In genomic region chr1:161038004-161038403, GRCm38 (mm10) we compare ENCODE assay signal across 8 mouse cellular contexts. TPM values are rescaled to one million over a fixed set of nuclear protein-coding genes. Genes with fewer than 3 reads are reported as not detected.
DNase-seq lines count a peak whose midpoint lies in the region; ATAC-seq and TF ChIP-seq lines count a peak whose summit lies in the region.

No protein-coding gene starts in this region.

- H3K36me3 ChIP-seq in hindbrain, embryonic 10.5 days: peaks cover 56% of the 10 kb centered on the region
- no peaks in the 10 kb centered on the region for H3K36me3 ChIP-seq in hindbrain, embryonic 11.5 days (ENCODE audit: control insufficient read depth, insufficient read depth, low read length)
- H3K36me3 ChIP-seq in hindbrain, postnatal 0 days (ENCODE audit: insufficient read depth, low read length): peaks cover 16% of the 10 kb centered on the region; the same call in 1 of the 2 replicates
- peaks cover 16% of the 10 kb centered on the region for H3K36me3 ChIP-seq in midbrain, embryonic 16.5 days (ENCODE audit: control insufficient read depth, insufficient read depth, low read length)

- peak overlapping the region; percentile 87 for H3K4me3 ChIP-seq in hindbrain, embryonic 10.5 days
- H3K4me3 ChIP-seq in hindbrain, embryonic 11.5 days (ENCODE audit: low read depth, low read length): no peak overlapping the region
- peak overlapping the region; percentile 94; the same call in 1 of the 2 replicates for H3K4me3 ChIP-seq in hindbrain, postnatal 0 days (ENCODE audit: low read length)
- H3K4me3 ChIP-seq in midbrain, embryonic 16.5 days (ENCODE audit: low read depth, low read length): peak overlapping the region; percentile 24; the same call in 1 of the 2 replicates

- no peak overlapping the region for H3K9ac ChIP-seq in hindbrain, embryonic 11.5 days (ENCODE audit: low read depth, low read length)
- no peak overlapping the region for H3K9ac ChIP-seq in hindbrain, postnatal 0 days (replicated peaks; ENCODE audit: low read length)
- no peak overlapping the region for H3K9ac ChIP-seq in midbrain, embryonic 16.5 days (ENCODE audit: low read depth, low read length)

- H3K27ac ChIP-seq in hindbrain, embryonic 10.5 days: peak overlapping the region; percentile 96; the same call in 1 of the 2 replicates
- no peak overlapping the region for H3K27ac ChIP-seq in hindbrain, embryonic 11.5 days (ENCODE audit: low read depth, low read length)
- H3K27ac ChIP-seq in hindbrain, postnatal 0 days: no peak overlapping the region; the same call in 1 of the 2 replicates
- no peak overlapping the region for H3K27ac ChIP-seq in midbrain, embryonic 16.5 days (ENCODE audit: low read length)

- 42% methylated on average over 3 of the region's 3 CpGs for WGBS in hindbrain, embryonic 10.5 days
- 45% methylated on average over 3 of the region's 3 CpGs for WGBS in hindbrain, embryonic 11.5 days
- whole genome bisulfite sequencing in hindbrain, postnatal 0 days: 34% methylated on average over 3 of the region's 3 CpGs
- 42% methylated on average over 3 of the region's 3 CpGs for WGBS in midbrain, embryonic 16.5 days

- peaks cover 25% of the 10 kb centered on the region for H3K4me1 ChIP-seq in hindbrain, embryonic 10.5 days (replicated peaks)
- H3K4me1 ChIP-seq in hindbrain, embryonic 11.5 days (replicated peaks; ENCODE audit: control insufficient read depth, insufficient read depth, low read length): no peaks in the 10 kb centered on the region
- peaks cover 18% of the 10 kb centered on the region for H3K4me1 ChIP-seq in hindbrain, postnatal 0 days (ENCODE audit: insufficient read depth, low read length)
- peaks cover 27% of the 10 kb centered on the region for H3K4me1 ChIP-seq in midbrain, embryonic 16.5 days (ENCODE audit: control insufficient read depth, insufficient read depth, low read length)

- no peak for DNase-seq in hindbrain, embryonic 10.5 days (ENCODE audit: low spot score)
- no peak for DNase-seq in hindbrain, embryonic 11.5 days (ENCODE audit: low spot score)
- DNase-seq in c-Kit-positive CD71-positive TER-119-positive erythroid progenitor cells, embryonic 14.5 days (ENCODE audit: low spot score): peak; percentile 21
- DNase-seq in hindbrain, postnatal 0 days (ENCODE audit: low spot score): no peak
- DNase-seq in right cerebral cortex, adult 2 months (ENCODE audit: low spot score in 2 of 2): no peak
- no peak for DNase-seq in cerebellum, postnatal 36 days
- DNase-seq in cerebellum, adult 11 months: no peak

- ATAC-seq in hindbrain, embryonic 11.5 days (ENCODE audit: low FRiP score): no peak
- ATAC-seq in hindbrain, postnatal 0 days: no peak
- ATAC-seq in midbrain, embryonic 16.5 days: no peak

- no peak for TF ChIP-seq CTCF in hindbrain, postnatal 0 days (IDR thresholded peaks at IDR 0.05; ENCODE audit: low read depth)

- no peaks in the 10 kb centered on the region for H3K27me3 ChIP-seq in hindbrain, embryonic 10.5 days (ENCODE audit: insufficient read depth, poor library complexity, severe bottlenecking)
- no peaks in the 10 kb centered on the region for H3K27me3 ChIP-seq in hindbrain, embryonic 11.5 days (ENCODE audit: control insufficient read depth, insufficient read depth, low read length)
- no peaks in the 10 kb centered on the region for H3K27me3 ChIP-seq in hindbrain, postnatal 0 days (ENCODE audit: insufficient read depth, low read length)
- no peaks in the 10 kb centered on the region for H3K27me3 ChIP-seq in midbrain, embryonic 16.5 days (ENCODE audit: control insufficient read depth, insufficient read depth, low read depth, low read length)

- H3K9me3 ChIP-seq in hindbrain, embryonic 10.5 days: no peaks in the 10 kb centered on the region
- H3K9me3 ChIP-seq in hindbrain, embryonic 11.5 days (ENCODE audit: control insufficient read depth, low read length): no peaks in the 10 kb centered on the region
- no peaks in the 10 kb centered on the region for H3K9me3 ChIP-seq in hindbrain, postnatal 0 days (ENCODE audit: low read length)
- no peaks in the 10 kb centered on the region for H3K9me3 ChIP-seq in midbrain, embryonic 16.5 days (replicated peaks; ENCODE audit: control insufficient read depth, low read length, poor library complexity, severe bottlenecking)

- H3K4me2 ChIP-seq in hindbrain, embryonic 11.5 days (replicated peaks; ENCODE audit: low read depth, low read length): no peak overlapping the region
- H3K4me2 ChIP-seq in hindbrain, postnatal 0 days (ENCODE audit: low read depth, low read length): peak overlapping the region; percentile 84
- H3K4me2 ChIP-seq in midbrain, embryonic 16.5 days (ENCODE audit: low read length): peak overlapping the region; percentile 49; the same call in 1 of the 2 replicates

RNA-seq across cellular contexts. Expression of gene Zbtb37, which starts 3.4 kb away (rescaled TPM):
- 7.4 and 7.9 TPM in 2 replicates for polyA plus RNA-seq in hindbrain, embryonic 10.5 days (2016; fragmentation: Nextera tagmentation; extraction: Ambion mirVana)
- 8.6 and 15.1 TPM in 2 replicates for polyA plus RNA-seq in hindbrain, embryonic 11.5 days (2014; fragmentation: Nextera tagmentation; extraction: Ambion mirVana)
- 24.4 and 85.1 TPM in 2 replicates for total RNA-seq in hindbrain, postnatal 0 days (2014; rRNA removed)
- polyA plus RNA-seq in hindbrain, postnatal 0 days (2015; fragmentation: Nextera tagmentation; extraction: Ambion mirVana): 8.4 and 9.6 TPM in 2 replicates
- polyA plus RNA-seq in midbrain, embryonic 16.5 days (2015; fragmentation: Nextera tagmentation; extraction: Ambion mirVana): 14.0 and 15.8 TPM in 2 replicates

RNA-seq across cellular contexts. Expression of gene Dars2, which starts 32.5 kb away (rescaled TPM):
- polyA plus RNA-seq in hindbrain, embryonic 10.5 days (2016; fragmentation: Nextera tagmentation; extraction: Ambion mirVana): 48.2 and 65.0 TPM in 2 replicates
- 43.2 and 51.5 TPM in 2 replicates for polyA plus RNA-seq in hindbrain, embryonic 11.5 days (2014; fragmentation: Nextera tagmentation; extraction: Ambion mirVana)
- 19.2 and 21.4 TPM in 2 replicates for total RNA-seq in hindbrain, postnatal 0 days (2014; rRNA removed)
- 24.8 and 26.0 TPM in 2 replicates for polyA plus RNA-seq in hindbrain, postnatal 0 days (2015; fragmentation: Nextera tagmentation; extraction: Ambion mirVana)
- 24.2 and 25.5 TPM in 2 replicates for polyA plus RNA-seq in midbrain, embryonic 16.5 days (2015; fragmentation: Nextera tagmentation; extraction: Ambion mirVana)

RNA-seq across cellular contexts. Expression of gene Cenpl, which starts 32.5 kb away (rescaled TPM):
- 33.0 and 39.9 TPM in 2 replicates for polyA plus RNA-seq in hindbrain, embryonic 10.5 days (2016; fragmentation: Nextera tagmentation; extraction: Ambion mirVana)
- polyA plus RNA-seq in hindbrain, embryonic 11.5 days (2014; fragmentation: Nextera tagmentation; extraction: Ambion mirVana): 36.5 and 38.8 TPM in 2 replicates
- total RNA-seq in hindbrain, postnatal 0 days (2014; rRNA removed): 1.0 and 1.2 TPM in 2 replicates
- 6.8 and 7.5 TPM in 2 replicates for polyA plus RNA-seq in hindbrain, postnatal 0 days (2015; fragmentation: Nextera tagmentation; extraction: Ambion mirVana)
- 10.1 and 11.4 TPM in 2 replicates for polyA plus RNA-seq in midbrain, embryonic 16.5 days (2015; fragmentation: Nextera tagmentation; extraction: Ambion mirVana)

RNA-seq across cellular contexts. Expression of gene Serpinc1, which starts 59.6 kb away (rescaled TPM):
- polyA plus RNA-seq in hindbrain, embryonic 10.5 days (2016; fragmentation: Nextera tagmentation; extraction: Ambion mirVana): 1.4 and 1.9 TPM in 2 replicates
- polyA plus RNA-seq in hindbrain, embryonic 11.5 days (2014; fragmentation: Nextera tagmentation; extraction: Ambion mirVana): 1.7 and 2.0 TPM in 2 replicates
- total RNA-seq in hindbrain, postnatal 0 days (2014; rRNA removed): 0.04 and 0.05 TPM in 2 replicates
- polyA plus RNA-seq in hindbrain, postnatal 0 days (2015; fragmentation: Nextera tagmentation; extraction: Ambion mirVana): 2.3 and 2.6 TPM in 2 replicates
- 3.3 and 4.5 TPM in 2 replicates for polyA plus RNA-seq in midbrain, embryonic 16.5 days (2015; fragmentation: Nextera tagmentation; extraction: Ambion mirVana)
